Mouse (Mus musculus) lung, postnatal 0 days (tissue): ENCODE data around the gene Lifr. TPM values are rescaled to one million over a fixed set of nuclear protein-coding genes. Genes with fewer than 3 reads are reported as not detected.

ENCODE experiments used
- ATAC-seq: fragments of 200-750 bp; cut with Nextera tagmentation; 2 replicates; pipeline ENCODE4 v1.8.0; 2017; ENCODE audit warnings: moderate library complexity
- DNase-seq: peaks from one replicate; pipeline ENCODE4 v3.0.0-alpha.2; 2016; ENCODE audit warnings: low spot score
- H3K27ac ChIP-seq: fragments of 300-500 bp; sonication (generic); 2 replicates; pipeline ENCODE4 v1.5.1; 2014; ENCODE audit warnings: antibody characterized with exemption, mild to moderate bottlenecking, low read length, mixed read lengths
- H3K27me3 ChIP-seq: fragments of 300-500 bp; sonication (generic); replicated peaks from 2 replicates; pipeline ENCODE4 v1.6.1; 2014; ENCODE audit warnings: low read length, mixed read lengths; ENCODE audit not compliant: insufficient read depth
- H3K36me3 ChIP-seq: fragments of 300-500 bp; sonication (generic); 2 replicates; pipeline ENCODE4 v1.6.1; 2014; ENCODE audit warnings: low read length, mixed read lengths; ENCODE audit not compliant: insufficient read depth
- H3K4me1 ChIP-seq: fragments of 300-500 bp; sonication (generic); 2 replicates; pipeline ENCODE4 v1.6.1; 2014; ENCODE audit warnings: antibody characterized with exemption, low read depth, low read length, mixed read lengths; ENCODE audit not compliant: insufficient read depth
- H3K4me2 ChIP-seq: fragments of 300-500 bp; sonication (generic); replicated peaks from 2 replicates; pipeline ENCODE4 v1.6.1; 2014; ENCODE audit warnings: low read depth, mild to moderate bottlenecking, low read length, moderate library complexity, mixed read lengths
- H3K4me3 ChIP-seq: fragments of 300-500 bp; sonication (generic); 2 replicates; pipeline ENCODE4 v1.5.1; 2014; ENCODE audit warnings: low read depth, low read length
- H3K9ac ChIP-seq: fragments of 300-500 bp; sonication (generic); replicated peaks from 2 replicates; pipeline ENCODE4 v1.6.1; 2014; ENCODE audit warnings: low read depth, mild to moderate bottlenecking
- H3K9me3 ChIP-seq: fragments of 300-500 bp; sonication (generic); 2 replicates; pipeline ENCODE4 v1.6.1; 2016; ENCODE audit warnings: low read length, mixed read lengths
- CTCF ChIP-seq: IDR thresholded peaks from 2 replicates; pipeline ENCODE4 v1.5.1; 2016; ENCODE audit warnings: antibody characterized with exemption, mild to moderate bottlenecking
- EP300 ChIP-seq: IDR thresholded peaks from 2 replicates; pipeline ENCODE4 v1.6.1; 2016; ENCODE audit warnings: antibody characterized with exemption, mild to moderate bottlenecking, control low read depth
- WGBS: fragments of 180-500 bp; shearing (Covaris S2); extraction: QIAGEN DNeasy Blood & Tissue Kit; methylation state at CpG from one replicate; pipeline ENCODE4 v1.1.7; 2014; 5-methylcytosine and 5-hydroxymethylcytosine counted together
- polyA plus RNA-seq: library from polyadenylated mRNA; unstranded; fragments of >200 nt; fragmentation: Nextera tagmentation; extraction: Ambion mirVana; gene quantifications from 2 replicates; pipeline ENCODE4 v1.2.1, GENCODE M21; 2015

Lifr gene
- polyA plus RNA-seq, 1 experiment from 2014 or later = 29.7 TPM

DNA sequence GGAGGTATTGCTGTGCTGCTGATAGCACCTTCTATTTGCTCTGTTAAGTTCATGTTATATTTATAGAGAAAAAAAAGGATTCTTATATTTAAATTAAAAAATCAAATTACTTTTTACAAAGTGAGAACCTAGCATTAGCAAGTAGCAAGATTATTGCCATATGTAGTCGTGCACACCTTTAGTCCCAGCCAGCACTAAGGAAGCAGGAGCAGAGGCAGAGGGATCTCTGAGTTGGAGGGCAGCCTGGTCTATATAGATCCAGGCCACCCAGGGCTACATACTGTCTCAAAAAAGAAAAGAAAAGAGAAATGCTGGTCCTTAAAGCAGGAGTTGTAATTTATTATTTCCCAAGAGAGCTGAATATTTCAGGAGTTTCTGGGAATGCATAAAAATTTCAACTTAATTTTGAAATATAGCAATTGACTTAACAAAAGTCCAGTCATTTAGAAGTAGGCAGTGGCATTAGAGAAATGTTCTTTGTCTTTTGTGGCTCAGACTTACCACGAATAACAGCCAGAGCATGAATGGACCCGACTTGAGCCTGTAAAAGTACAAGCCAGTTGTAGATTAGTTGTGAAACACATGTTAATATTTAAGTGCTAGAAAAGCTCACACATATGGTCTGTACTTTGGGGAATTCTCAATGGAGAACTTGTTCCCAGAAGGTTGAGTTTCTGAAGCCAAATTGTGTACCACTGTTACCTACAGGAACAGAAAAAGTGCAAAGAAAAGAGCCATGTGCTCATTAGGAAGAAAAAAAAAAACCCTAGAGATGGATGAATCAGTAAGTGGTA is 107.4 kb downstream of the Lifr start:
- 62% methylated on average over 3 of the region's 3 CpGs for WGBS
- no peaks in the 10 kb centered on the region for H3K27me3 ChIP-seq

DNA sequence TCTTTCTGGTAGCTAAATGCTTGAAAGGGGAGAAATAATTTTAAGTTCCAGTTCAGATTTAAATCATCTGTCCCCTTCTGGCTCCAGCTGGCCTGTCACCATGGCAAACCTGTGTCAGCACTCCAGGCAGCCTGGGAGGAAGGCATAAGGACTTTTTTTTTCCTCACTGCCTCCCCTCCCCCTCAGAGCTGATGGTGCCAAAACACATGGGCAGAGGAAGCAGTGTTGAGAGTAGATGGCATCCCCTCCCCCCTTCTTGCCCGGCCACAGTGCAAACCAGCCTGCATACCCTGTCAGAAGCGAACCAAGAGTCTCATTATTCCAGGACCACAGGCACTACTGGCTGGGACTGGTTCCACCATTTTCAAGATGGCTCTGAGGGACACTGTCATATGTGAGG is 108.4 kb downstream of the Lifr start:
- no peak overlapping the region for H3K27ac ChIP-seq
- no peak overlapping the region for H3K9ac ChIP-seq
- no peaks in the 10 kb centered on the region for H3K36me3 ChIP-seq
- H3K4me1 ChIP-seq = peaks cover 9% of the 10 kb centered on the region
- no peaks in the 10 kb centered on the region for H3K9me3 ChIP-seq
- H3K4me2 ChIP-seq = no peak overlapping the region
- 48% methylated on average over 2 of the region's 2 CpGs for WGBS
- no peak for TF ChIP-seq EP300
- TF ChIP-seq CTCF = no peak
- ATAC-seq (no peak), DNase-seq (peak; percentile 39)
- H3K27me3 ChIP-seq = no peaks in the 10 kb centered on the region
- no peak overlapping the region for H3K4me3 ChIP-seq

More for the DNA sequence above, 107.4 kb downstream of the Lifr start:
- H3K27ac ChIP-seq = no peak overlapping the region
- peaks cover 4% of the 10 kb centered on the region; the same call in 1 of the 2 replicates for H3K4me1 ChIP-seq
- no peak overlapping the region for H3K4me2 ChIP-seq
- no peak overlapping the region for H3K9ac ChIP-seq
- no peaks in the 10 kb centered on the region for H3K36me3 ChIP-seq
- H3K4me3 ChIP-seq = no peak overlapping the region
- ATAC-seq = no peak
- TF ChIP-seq CTCF (no peak), EP300 (no peak)
- no peaks in the 10 kb centered on the region for H3K9me3 ChIP-seq
- no peak for DNase-seq

DNA sequence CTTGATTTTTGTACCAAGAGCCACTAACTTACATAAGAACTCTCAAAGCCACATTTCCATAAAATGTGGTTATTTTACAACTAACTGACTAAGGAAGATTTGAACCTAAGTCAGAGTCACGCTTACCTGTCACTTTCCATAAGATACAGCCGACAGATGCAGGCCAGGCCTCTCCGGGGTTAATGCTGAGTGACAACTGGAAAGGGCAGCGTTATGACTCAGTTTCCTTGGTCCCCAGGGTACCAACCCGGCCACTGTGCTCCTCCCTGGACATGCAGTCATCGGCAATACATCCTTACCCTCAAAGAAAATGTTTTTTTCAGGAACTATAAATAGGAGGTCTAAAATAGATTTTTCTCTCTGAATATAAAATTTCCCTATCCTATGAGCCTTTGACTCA is 109.9 kb downstream of the Lifr start:
- H3K36me3 ChIP-seq = no peaks in the 10 kb centered on the region
- WGBS = 64% methylated on average over 6 of the region's 6 CpGs
- ATAC-seq (no peak), DNase-seq (no peak)
- no peak overlapping the region for H3K4me3 ChIP-seq
- H3K4me2 ChIP-seq = no peak overlapping the region
- peaks cover 17% of the 10 kb centered on the region for H3K4me1 ChIP-seq
- H3K27me3 ChIP-seq = no peaks in the 10 kb centered on the region
- no peak for TF ChIP-seq EP300
- TF ChIP-seq CTCF = no peak
- no peak overlapping the region for H3K9ac ChIP-seq
- no peaks in the 10 kb centered on the region for H3K9me3 ChIP-seq
- H3K27ac ChIP-seq = no peak overlapping the region

DNA sequence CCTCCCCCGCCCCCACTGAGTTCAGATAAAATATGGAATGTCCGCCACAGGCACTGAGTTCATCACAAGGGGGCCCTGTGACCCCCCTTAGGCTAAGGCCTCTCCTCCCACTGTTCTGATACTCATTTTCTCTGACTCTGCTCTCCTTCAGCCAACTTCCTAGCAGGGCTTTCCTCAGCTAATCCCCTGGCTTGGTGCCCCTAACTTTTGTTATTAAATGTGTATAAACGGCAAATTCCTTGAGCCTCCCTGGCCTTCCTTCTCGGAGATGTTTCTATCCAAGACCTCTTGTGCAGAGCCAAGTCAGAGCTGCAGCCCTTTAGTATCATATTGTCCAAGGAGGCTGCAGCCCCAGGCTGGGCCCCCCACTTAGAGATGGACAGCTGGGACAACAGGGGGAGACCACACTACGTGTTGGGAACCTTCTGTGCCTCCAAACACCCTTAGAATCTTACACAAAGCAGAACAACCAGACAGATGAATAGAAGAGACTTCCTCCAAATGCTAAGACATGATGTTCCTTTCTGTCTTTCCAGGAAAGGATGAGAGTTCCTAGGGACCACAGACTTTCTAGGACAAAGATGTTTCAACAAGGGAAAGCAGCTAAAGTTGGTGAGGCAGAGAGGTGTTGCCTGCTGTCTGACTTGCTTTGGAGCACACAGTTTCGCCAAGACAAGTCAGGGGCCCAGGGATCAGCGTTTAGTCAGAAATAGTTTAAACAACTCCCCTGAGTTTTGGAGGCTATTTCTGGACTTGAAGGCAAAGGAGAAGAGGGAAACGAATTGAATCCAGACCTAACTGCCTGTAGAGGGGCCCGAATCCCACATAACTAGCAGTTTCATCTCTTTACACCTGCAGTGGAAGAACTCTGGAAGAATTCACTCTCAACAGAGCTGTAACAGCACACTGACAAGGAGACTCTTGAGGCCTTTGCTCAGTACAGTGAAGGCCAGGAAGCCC is 111.3 kb downstream of the Lifr start:
- no peak overlapping the region for H3K9ac ChIP-seq
- peak; percentile 94 for TF ChIP-seq EP300
- TF ChIP-seq CTCF = peak; percentile 1; the same call in 1 of the 2 replicates
- H3K9me3 ChIP-seq = no peaks in the 10 kb centered on the region
- H3K27me3 ChIP-seq = no peaks in the 10 kb centered on the region
- ATAC-seq (peak; percentile 69), DNase-seq (peak; percentile 80)
- 38% methylated on average over 9 of the region's 9 CpGs for WGBS
- no peaks in the 10 kb centered on the region for H3K36me3 ChIP-seq
- peaks cover 17% of the 10 kb centered on the region for H3K4me1 ChIP-seq
- no peak overlapping the region for H3K4me3 ChIP-seq
- H3K27ac ChIP-seq = peak overlapping the region; percentile 75
- H3K4me2 ChIP-seq = no peak overlapping the region

DNA sequence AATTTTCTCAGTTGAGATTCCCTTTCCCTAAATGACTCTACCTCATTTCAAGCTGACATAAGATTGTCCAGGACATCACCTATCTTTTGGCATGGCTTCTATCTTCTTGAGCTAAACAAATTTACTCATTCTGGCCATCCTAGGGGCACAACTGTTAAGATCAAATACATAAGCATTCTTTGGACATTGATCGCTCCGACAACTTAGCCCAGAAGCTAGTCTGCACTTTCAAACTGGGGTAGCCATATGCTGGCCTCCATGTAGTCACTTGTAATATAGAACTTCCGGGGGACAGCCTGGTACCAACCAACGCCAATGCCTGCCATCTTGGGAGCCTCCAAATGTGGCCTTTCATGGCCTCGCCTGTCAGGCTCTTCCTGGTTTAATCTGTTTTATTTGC is 112.6 kb downstream of the Lifr start:
- no peak for ATAC-seq
- H3K9me3 ChIP-seq = no peaks in the 10 kb centered on the region
- H3K4me2 ChIP-seq = no peak overlapping the region
- H3K4me3 ChIP-seq = no peak overlapping the region
- H3K27ac ChIP-seq = peak overlapping the region; percentile 71
- H3K27me3 ChIP-seq = no peaks in the 10 kb centered on the region
- H3K4me1 ChIP-seq = peaks cover 17% of the 10 kb centered on the region
- no peaks in the 10 kb centered on the region for H3K36me3 ChIP-seq
- TF ChIP-seq EP300 (no peak), CTCF (no peak)
- DNase-seq = no peak
- WGBS = 91% methylated on average over 5 of the region's 5 CpGs
- no peak overlapping the region for H3K9ac ChIP-seq
